Mouse (Mus musculus) heart, adult 8-10 months (tissue): ENCODE results near the gene Rabl3. TPM values are rescaled to one million over a fixed set of nuclear protein-coding genes. Genes with fewer than 3 reads are reported as not detected.
A peak's percentile ranks its signal among the peaks of the same experiment; 100 is the strongest.

Experiments
- DNase-seq: peaks from one replicate; pipeline ENCODE4 v3.0.0; 2022; ENCODE audit warnings: low spot score
- total RNA-seq, 4 experiments: library from RNA; stranded (reverse); gene quantifications; 2 replicates each; pipeline ENCODE4 v1.2.4; 2022

Gene Rabl3
- total RNA-seq = 1 to 10 TPM; 5.2 to 9.6 (median 7.8) TPM

DNA sequence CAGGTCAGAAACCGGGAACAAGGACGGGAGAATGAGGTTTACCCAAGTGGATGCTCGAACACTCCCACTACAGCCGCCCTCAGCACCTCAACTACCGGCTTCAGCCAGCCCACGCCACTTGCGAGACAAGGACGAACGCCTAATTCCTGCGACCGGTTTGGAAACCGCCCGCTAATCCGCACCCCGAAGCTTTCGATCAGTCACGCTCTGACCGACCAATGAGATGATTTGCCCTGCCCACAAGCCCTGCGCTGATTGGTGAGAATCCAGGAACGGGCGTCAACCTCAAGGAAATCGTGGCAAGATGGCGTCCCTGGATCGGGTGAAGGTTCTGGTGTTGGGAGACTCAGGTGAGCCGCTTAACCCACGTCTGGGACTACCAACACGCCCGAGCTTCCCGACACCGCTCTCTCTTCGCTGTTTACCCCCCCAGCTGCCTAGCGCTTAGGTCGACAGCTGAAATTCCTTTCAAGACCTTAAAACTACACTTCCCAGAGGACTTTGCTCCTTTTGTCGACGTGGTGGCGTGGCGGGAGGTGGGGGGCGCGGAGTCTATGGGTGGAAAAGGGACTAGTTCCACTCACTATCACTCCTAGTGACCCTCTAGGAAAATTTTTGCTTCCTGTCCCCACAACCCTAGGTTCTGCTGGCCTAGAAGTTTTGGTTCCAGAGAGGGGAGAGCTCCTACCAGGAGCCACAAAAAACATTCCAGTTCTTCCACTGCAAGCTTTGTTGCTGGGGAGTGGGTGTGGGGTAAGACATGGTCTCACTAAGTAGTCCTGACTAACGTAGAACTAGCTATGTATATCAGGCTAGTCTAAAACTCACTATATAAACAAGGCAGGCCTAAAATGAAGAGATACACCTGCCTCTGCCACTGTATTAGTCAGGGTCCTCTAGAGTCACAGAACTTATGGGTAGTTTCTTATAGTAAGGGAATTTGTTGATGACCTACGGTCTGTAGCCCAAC is at the start of gene Rabl3, which contains the start of gene Gtf2e1:
Rabl3 (plus strand) TSS at position 275 of the 970 bp plus-strand sequence.
Gtf2e1 (minus strand) TSS at position 179 of the 970 bp plus-strand sequence.
- DNase-seq = peak; percentile 99

DNA sequence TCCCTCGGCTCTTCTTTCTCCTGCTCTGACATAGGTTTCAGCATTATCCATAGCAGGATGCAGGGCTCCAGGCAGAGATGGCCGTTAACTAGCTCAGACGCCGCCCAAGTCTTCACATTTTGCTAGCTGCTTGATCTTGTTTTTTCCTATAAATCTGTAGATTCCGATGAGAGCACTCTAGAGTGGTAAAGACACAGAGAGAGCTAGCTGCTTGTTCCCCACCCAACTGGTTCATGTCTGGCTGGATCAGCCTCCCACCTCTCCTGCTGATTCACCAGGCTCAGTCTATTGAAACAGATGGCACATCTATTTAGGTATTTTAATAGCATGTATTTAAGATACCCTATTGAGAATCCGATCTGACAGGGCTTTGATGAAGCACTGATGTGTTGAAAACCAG is 44.7 kb upstream of the Rabl3 start:
- DNase-seq = no peak

DNA sequence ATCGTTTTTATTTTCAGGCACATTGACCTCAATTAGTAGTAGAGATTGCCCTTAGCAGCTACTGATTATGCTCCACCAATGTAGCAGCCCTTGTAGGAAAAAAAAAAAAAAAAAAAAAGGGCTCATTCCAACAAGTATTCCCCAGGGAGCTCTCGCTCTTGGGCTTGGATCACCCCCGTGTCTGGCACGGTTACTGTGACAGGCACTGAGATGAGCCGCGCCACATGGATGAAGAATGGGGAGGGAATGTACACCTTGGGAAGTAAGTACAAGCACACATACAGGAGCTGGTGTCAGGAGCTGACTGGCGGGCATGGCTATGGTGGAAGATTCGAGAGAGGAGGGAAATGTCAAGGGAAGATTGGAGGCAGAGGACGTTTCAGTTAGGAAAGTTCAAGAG is 41.1 kb upstream of the Rabl3 start:
- DNase-seq = no peak

DNA sequence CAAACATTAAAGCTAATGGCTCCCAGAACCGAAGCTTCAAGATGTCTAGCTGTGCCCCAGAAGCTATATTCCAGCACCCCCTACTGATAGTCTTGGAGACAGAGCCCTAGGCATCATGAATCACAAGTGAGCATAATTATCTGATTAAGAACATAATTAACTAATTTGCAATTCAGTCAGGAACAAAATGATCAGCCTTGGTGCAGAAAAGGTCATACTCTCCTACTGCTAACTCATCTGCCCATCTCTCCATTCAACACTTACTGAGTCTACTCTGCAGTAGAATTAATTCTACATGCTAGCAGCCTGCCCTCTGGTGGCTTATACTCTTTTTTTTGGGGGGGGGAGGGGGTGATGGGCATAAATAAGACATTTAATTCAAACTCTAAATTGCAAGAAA is 35.2 kb upstream of the Rabl3 start:
- DNase-seq = no peak

DNA sequence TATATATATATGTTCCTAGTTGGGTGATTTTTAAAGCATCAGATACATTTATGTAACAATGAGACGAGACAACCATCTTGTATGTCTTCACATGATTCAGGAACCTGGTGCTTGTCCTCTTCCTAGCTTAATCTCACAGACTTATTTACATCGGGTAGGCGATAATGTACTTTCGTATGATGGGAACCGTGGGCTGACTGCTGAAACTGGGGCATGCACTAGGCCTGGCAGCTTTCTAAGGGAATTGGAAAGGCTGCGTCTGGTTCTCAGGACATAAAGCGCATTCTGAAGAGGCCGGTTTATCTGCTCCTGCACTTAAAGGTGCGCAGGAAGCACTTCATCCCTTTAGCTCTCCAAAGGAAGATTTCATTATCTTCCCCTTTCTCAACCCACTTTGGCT is 32.9 kb upstream of the Rabl3 start:
- no peak for DNase-seq

DNA sequence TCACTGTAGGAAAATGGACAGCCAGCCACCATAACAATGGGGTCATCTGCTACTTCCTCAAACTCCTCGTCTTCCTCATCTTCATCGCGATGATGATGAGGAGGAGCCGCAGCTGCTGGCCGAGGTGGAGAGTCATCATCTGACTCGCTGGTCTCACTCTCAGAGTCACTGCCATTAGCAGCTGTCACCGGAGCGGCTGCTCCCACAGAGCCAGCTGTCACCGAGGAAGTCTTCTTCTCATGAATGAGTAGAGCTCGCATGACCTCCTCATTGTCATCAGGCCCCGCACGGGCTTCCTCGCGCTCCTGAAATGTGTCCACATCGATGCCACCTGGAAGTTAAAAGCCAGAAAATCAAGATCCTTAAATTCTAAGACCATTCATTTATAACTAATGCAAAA is 28.2 kb upstream of the Rabl3 start:
- DNase-seq = no peak

DNA sequence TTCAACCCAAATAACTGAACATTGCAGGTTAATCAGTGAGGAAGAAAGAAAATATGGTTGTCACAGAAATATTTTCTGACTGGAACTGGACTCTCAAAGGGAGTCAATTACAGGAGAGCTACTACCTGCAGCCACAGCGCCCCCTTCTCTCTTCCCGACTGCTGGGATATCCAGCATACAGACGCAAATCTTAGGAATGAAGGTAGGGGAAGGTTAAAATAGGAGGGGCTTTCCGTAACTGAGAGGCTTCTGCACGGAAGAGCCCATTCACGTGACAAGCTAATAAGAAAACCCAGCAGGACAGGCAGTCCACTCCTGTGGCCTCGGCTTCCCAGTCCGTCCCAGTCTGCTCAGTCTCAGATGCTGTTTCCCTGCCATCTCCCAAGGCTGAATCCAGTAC is 25.0 kb upstream of the Rabl3 start:
- no peak for DNase-seq

DNA sequence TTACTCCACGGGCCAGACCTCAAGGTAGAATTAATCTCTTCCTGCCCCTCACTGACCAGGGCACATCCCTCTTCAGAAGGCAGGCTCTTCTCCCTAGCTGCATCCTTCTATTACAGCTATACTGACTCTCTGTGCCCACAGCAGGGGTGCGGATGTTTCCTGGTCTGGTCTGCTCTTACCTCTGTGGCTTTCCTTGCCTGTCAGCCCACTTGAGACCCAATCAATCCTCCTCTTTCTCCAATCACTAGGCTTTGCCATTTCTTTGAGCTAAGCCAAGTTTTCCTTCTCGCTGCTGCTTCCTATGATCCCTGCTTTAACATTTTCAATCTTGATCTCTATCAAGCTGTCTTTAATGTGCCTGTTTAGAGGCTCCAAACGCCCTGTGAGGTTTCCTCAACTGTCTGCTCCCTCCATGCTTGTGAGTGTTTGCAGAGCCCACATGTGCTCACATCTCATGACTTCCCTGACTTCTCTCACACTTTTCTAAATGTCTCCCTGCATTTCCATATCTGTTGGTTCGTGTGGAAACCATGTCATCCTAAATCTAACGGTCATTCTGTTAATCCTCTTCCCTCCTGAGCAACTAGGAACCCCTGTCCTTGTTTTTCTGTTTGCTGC is 23.2 kb upstream of the Rabl3 start:
- DNase-seq = no peak

DNA sequence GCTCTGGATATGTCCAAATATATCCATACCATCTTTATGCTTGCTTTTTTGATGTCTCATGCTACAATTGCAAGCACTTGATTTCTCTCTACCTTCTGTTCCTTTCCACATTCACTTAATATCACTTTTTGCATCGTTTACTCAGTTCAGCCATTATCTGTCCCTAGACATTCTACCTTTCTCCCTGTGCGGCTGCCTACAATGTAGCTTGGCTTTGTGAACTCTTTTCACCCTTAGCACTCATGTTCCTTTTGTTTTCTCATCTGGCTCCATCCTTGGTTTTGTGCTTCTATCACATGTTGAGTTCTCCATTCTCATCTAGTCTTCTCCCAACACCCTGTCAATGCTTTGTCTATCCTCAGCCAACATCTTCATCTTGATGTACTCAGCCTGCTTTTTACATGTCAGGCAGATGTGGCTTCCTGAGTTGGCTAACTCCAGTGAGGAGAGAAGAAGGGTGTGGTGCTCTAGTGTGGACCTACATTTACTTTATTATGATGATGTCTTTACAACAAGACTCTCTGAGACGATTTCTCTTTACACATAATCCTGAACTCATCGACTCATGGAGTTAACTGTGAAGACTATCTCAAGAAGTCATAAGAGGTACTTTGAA is 22.0 kb upstream of the Rabl3 start:
- DNase-seq = no peak

DNA sequence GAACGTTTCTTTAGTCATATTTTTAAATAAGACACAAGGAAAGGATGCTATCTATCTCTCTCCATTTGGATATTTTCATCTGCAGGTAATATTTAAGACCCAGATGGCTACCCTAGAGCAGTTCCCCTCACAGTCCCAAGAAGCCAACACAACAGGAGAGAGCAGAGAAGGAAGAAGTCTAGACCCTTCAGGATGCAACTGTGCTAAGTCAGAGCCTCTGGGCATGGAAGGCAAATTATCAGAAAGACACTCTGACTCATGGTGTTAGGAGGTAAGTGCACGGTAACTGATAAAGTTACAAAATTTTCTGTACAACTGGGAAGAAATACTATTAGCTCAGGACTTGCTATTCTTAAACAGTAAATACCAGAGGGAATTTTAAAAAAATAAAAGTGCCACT is 21.0 kb upstream of the Rabl3 start:
- no peak for DNase-seq

DNA sequence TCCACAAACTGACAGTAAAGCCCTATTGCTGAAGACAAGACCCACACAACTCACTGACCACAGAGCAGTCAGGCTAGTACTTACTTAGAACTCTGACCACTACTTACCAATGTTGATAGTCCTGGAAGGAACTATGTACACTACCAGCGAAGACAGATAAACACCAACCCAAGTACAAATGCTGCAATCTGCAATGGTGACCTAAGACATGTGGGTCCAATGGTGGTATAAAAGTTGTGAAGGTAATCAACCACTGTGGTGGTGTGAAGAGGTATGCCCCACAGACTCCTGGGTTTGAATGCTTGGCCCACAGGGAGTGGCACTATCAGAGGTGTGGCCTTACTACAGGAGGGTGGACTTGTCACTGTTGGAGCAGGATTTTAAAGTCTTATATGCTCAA is 20.0 kb upstream of the Rabl3 start:
- DNase-seq = no peak

DNA sequence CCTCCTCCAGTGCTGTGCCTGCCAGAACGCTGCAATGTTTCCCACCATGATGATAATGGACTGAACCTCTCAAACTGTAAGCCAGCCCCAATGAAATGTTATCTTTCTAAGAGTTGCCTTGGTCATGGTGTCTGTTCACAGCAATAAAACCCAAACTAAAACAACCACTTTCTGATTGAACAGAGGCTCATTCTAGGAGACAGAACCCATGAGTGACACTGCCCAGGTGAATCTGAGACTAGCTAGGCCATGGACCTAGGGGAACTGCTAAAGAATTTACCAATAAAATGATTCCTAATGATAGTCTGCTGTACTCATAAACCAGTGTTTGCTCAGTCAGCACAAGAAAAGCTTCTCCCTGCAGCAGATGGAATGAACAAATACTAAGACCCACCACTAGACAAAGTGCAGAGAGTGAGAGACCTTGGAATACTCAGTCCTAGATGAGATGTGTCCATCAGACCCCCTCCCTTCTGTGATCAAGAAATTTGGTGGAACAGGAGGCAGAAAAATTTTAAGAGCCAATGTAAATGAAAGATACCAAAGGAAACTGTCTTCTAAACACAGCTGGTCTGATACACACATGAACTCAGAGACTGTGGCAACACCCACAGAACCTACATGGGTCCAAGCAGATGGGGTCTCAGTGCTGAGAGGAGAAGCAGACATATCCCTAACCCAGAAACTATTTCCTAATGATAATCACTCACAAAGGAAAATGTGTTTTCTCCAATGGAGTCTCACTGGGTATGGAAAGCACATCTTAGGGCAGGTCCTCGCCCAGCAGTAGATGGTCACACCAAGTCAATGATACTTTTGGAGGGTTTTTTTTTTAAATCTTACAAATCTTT is 19.3 kb upstream of the Rabl3 start:
- DNase-seq = no peak

DNA sequence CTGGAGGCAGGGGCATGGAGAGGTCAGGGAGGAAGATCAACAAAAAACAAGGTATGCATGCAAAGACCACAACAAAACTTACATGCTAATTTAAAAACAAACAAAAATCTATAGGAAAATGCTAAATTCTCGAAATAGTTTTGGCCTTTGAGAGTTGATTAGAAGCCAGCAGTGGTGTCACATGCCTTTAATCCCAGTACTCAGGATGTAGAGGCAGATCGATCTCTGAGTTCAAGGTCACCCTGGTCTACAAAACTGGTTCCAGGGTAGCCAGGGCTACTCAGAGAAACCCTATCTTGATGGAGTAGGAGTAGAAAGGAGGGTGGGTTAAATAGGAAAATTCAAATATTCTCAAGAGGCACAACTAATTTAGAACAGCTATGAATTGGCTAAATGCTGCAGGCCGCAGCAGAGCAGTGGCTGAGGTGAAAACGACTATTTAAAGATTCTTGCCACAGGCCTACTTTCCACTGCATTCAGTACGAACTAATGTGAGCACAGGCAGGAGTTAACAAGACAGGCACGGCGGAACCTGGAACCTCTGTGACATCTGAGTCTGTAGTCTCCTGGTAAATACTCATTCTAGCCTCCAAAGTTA is 17.5 kb upstream of the Rabl3 start:
- DNase-seq = no peak

DNA sequence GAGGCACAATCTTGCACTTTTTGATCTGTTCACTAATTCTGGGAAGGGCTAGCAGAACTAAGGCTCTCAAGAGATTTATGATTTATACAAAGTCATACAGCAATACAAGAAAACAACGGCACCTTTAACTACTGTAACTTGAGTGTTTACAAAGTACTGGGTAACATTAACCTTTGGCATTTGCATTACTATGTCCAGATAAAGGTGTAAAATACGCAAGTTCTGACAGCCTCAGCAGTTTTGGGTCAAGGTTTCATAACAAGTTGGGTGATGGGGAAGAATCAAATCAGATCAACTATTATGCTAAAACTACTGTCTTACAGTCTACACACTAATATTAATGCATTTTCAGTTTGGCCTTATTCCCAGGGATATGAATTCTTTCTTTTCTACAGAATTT is 14.6 kb upstream of the Rabl3 start:
- DNase-seq = no peak

DNA sequence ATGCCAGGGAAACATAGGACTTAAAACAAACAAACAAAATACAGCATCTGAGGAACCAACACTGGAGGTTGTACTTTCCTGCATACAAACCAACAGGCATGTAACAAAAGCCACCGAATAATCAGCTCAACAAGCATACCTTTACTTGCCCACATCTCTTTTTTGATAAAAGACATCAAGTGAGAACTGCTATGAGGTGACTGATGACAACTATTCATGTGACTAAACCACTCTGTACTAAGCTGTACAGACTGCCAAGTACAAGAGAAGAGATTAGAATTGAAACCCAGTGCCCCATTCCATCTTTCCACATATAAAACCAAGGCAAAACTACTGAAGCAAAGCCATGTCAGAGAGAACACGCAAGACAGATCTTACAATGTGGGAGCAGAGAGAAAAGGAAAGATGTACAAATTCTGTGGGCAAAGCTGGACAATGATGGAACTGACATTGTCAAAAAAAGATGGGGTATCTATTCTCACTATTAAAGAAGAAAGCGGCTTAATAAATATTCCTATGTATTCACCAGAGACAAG is 12.9 kb upstream of the Rabl3 start:
- DNase-seq = peak; percentile 9

DNA sequence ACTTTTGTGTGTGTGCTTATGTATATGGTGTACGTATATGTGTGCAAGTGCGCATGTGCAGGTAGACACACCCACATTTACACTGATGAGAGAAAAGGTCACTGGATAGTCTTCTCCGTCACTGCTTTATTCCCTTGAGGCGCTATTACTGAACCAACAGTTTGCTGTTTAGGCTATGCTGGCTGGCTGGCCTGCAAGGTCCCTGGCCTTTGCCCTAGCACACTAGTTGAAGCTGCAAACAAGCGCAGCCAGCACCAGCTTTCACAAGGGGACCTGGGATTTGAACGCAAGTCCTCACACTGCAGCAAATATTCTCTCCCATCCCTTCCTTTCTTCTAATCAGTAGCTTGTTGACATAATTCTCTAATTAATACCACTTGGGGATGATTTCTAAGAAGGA is 9.5 kb upstream of the Rabl3 start:
- no peak for DNase-seq

DNA sequence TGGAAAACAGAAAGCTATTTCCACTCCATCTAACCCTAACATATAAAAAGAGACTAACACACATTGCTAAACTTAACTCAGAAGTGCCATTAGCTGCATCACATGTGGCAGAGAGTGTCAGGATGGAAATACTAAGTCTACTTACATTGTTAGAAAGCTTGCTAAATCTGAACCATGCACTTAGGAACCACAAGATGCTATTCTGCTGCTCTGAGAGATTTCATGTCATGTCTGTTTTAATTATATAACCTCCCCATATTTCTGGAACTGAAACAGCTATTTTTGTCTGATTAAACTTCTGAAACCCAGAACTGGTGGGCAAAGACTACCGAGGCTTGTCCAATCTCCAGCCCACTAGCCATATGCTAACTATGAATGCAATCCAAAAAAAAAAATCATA is 7.6 kb upstream of the Rabl3 start:
- no peak for DNase-seq

DNA sequence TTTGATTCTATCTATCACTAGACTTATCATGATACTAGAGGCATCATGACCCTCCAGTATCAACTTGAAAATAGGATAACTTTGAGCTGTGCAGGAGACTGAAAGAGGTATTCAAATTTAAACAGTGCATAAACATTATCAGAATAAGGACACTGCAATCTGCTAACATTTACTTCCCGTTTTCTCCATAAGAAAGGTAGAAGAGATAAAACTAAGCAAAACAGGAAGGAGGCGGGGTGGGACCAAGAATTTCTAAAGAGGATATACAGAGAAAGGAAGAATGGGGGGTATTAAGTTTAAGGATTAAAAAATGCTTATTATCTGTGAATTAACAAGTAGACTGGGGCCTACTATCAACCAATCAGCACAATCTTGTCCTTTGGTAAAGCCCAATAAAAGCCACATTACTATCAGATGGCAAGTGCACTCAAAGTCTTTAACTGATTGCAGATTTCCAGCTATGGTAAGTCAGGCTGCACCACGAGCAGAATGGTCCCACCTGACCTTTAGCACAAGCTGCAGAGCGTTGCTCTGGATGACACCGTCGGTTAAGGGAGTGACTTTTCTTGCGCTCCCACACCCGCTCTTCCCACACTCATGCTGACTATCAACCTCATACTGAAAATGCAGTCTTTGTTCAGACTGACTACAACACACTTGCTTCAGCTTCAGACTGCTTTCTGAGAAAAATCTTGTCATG is 6.2 kb upstream of the Rabl3 start:
- no peak for DNase-seq

DNA sequence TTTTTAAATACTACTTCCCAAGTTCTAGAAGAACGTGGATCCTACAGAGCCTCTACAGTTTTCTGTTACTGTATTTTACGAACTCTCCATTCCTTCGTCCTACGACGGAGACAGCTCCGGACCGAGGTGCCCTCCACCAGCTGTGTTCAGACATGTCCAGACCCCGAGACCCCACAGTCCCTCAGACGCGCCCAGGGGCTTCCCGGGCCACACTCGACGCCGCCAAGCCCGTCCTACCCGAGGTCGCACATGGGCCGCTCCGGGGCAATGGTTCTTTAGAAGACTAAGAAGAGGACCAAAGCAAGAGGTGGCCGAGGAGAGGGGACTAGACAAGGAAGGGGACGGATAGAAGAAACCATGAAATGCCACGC is 460 bp upstream of the Rabl3 start:
- no peak for DNase-seq

DNA sequence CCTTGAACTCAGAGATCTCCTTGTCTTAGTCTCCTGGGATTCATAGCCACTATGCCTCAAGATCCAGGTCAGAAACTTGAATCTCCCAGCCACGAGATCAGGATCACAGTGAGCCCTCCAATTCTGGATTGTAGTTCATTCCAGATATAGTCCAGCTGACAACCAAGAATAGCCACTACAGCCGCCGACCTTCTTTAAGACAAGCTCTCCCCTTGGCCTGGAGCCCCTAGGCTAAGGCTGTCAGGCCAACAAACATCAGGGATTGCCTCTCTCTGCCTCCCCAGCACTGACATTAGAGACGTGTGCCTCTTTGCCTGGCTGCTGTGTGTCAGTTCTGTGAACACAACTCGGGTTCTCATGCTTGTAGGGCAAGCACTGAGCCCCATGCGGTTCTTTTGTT is 1.1 kb downstream of the Rabl3 start:
- no peak for DNase-seq
